Mouse (Mus musculus): ENCODE measurements around the gene Ints3. TPM values are rescaled to one million over a fixed set of nuclear protein-coding genes. Genes with fewer than 3 reads are reported as not detected.

The Ints3 gene
- 36.8 and 45.8 TPM in 2 replicates for polyA plus RNA-seq (2014; fragmentation: Nextera tagmentation; extraction: Ambion mirVana)

DNA sequence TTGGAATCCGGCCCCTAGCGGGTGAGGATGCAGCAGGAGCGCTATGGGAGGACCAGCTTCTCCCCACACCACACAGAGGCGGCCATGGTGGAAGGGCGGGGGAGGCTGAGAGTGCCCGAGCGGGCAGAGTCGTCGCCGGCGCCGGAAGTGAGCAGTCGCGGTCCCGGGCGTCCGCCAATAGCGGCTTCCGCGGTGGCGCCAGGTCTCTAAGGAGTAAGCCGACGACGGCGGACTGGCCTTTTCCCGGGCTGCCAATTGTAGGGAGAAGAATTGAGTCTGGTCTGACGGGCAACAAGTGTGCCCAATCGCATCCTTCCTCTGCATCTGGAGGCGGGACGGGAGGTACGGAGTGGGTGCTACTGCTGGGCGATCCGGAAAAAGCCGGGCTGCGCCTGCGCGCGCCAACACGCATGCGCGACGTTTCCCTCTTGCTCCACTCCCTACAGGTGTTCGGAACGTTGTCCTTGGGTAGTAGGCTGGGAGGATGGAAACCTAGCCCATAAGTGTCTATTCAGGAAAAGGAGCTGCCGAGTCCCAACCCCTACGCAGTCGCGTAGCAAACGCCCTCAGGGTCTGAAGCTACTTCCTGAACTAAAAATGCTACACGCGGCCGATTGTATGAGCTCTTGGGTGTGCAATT lies at the start of gene Ints3:
TSS of gene Ints3 (minus strand) at position 242 of the 640 bp plus-strand sequence.
- peak within 1 kb of the TSS; percentile 91 for H3K9ac ChIP-seq (ENCODE audit: low read length)
- DNase-seq (ENCODE audit: low spot score): peak; percentile 98

DNA sequence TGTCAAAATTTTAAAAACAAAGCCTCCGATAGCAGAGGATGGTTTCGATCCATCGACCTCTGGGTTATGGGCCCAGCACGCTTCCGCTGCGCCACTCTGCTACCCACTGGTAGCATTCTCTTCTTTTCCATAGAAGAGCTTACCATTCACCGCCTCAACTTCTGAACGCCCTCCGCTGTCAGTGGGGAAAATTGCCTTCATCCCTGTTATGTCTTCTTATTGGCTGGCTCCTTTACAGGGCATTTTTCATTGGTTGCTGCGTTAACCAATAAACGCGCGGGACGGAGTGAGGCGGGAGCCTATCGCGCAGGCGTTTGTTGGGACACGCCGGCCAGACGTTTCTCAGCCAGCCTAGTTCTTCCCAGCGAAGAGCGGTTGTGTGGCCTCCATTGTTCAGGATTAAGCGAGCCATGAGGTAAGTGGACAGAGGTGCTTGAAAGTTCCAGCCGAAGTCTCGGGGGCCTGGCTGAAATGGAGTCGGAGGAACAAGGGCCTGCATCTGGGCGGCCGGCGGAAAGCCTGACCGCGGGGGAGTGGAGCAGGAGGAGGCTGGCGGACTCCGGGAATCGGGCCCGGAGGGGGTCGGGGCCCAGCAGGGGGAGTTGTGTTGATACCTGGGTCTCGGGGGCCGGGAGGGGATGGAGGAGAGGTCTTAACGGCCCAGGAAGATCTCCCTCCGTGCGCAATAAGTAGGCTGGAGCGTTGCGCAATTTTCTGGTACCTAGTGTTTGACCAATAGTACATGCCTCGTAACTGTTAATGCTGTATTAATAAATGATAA lies 42.6 kb upstream of the Ints3 start, which contains the start of gene Ilf2:
TSS of gene Ilf2 (plus strand) at position 296 of the 781 bp plus-strand sequence.
- Histone ChIP-seq H3K9me3 (ENCODE audit: control insufficient read depth, low read length) (no peaks in the 10 kb centered on the region), H3K4me1 (ENCODE audit: control insufficient read depth, insufficient read depth, low read length) (peaks cover 4% of the 10 kb centered on the region), H3K27ac (ENCODE audit: low read depth, low read length) (peak within 1 kb of the TSS; percentile 93), H3K4me2 (ENCODE audit: low read depth) (peak within 1 kb of the TSS; percentile 42), H3K27me3 (ENCODE audit: control insufficient read depth, insufficient read depth, low read length) (no peaks in the 10 kb centered on the region), H3K4me3 (ENCODE audit: low read depth, low read length) (peak within 1 kb of the TSS; percentile 84), H3K9ac (ENCODE audit: low read length) (peak within 1 kb of the TSS; percentile 95), H3K36me3 (ENCODE audit: control insufficient read depth, insufficient read depth, low read length) (peaks cover 18% of the 10 kb centered on the region)
- ATAC-seq (ENCODE audit: insufficient read depth, low FRiP score, low TSS enrichment) (peak; percentile 99), DNase-seq (ENCODE audit: low spot score) (peak; percentile 97)
- under 1% methylated on average over 45 of the region's 45 CpGs for WGBS

More for the DNA sequence above, at the start of gene Ints3:
- WGBS: under 1% methylated on average over 52 of the region's 52 CpGs
- Histone ChIP-seq H3K4me1 (ENCODE audit: control insufficient read depth, insufficient read depth, low read length) (peaks cover 10% of the 10 kb centered on the region), H3K4me2 (ENCODE audit: low read depth) (peak within 1 kb of the TSS; percentile 78), H3K36me3 (ENCODE audit: control insufficient read depth, insufficient read depth, low read length) (no peaks in the 10 kb centered on the region), H3K9me3 (ENCODE audit: control insufficient read depth, low read length) (no peaks in the 10 kb centered on the region), H3K4me3 (ENCODE audit: low read depth, low read length) (peak within 1 kb of the TSS; percentile 85), H3K27ac (ENCODE audit: low read depth, low read length) (peak within 1 kb of the TSS; percentile 92), H3K27me3 (ENCODE audit: control insufficient read depth, insufficient read depth, low read length) (no peaks in the 10 kb centered on the region)
- peak; percentile 98 for ATAC-seq (ENCODE audit: insufficient read depth, low FRiP score, low TSS enrichment)

DNA sequence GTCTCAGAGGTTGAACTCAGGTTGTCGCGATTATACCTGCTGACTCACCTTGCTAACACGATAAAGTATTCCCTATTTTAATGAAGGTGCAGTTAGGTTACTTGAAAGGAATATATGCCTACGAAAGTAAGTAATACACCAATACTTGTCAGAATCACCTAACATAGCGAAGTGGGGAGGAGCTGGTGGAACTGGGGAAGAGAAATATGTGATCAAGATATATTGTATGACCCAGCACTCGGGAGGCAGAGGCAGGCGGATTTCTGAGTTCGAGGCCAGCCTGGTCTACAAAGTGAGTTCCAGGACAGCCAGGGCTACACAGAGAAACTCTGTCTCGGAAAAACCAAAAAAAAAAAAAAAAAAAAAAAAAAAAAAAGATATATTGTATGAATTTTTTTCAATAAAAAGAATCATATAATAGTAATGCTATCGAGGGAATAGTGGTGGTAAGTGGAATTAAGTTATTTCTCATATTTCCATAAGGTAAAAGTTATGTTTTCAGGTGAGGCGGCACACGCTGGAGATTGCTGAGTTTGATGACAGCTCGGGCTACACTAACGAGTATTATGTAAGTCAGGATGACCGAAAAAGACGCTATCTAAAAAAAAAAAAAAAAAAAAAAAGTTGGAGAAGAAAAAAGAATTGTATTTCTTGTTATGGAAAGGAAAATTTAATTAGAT lies 41.9 kb upstream of the Ints3 start:
- Histone ChIP-seq H3K4me1 (ENCODE audit: control insufficient read depth, insufficient read depth, low read length) (peaks cover 4% of the 10 kb centered on the region), H3K4me2 (ENCODE audit: low read depth) (peak overlapping the region; percentile 33), H3K9ac (ENCODE audit: low read length) (no peak overlapping the region), H3K36me3 (ENCODE audit: control insufficient read depth, insufficient read depth, low read length) (peaks cover 15% of the 10 kb centered on the region), H3K27ac (ENCODE audit: low read depth, low read length) (no peak overlapping the region), H3K27me3 (ENCODE audit: control insufficient read depth, insufficient read depth, low read length) (no peaks in the 10 kb centered on the region), H3K9me3 (ENCODE audit: control insufficient read depth, low read length) (no peaks in the 10 kb centered on the region), H3K4me3 (ENCODE audit: low read depth, low read length) (peak overlapping the region; percentile 19)
- DNase-seq (ENCODE audit: low spot score): no peak
- WGBS: 43% methylated on average over 15 of the region's 16 CpGs
- ATAC-seq (ENCODE audit: insufficient read depth, low FRiP score, low TSS enrichment): peak; percentile 37

DNA sequence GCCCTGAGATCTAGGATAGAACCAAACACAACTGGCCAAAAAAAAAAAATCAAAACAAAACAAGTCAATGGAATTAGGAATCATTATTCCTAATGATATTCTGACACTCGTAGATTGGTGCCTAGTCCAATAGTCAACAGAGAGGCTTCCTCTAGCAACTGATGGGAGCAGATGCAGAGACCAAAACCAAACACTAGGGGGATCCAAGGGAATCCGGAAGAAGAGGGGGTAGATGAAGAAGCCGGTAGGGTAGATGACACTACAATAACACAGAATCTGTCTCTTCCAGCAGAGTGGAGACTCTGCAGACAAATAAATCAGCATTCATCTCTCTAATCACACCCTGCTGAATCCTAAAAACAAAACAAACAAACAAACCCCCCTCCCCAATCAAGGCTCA lies 38.8 kb upstream of the Ints3 start:
- Histone ChIP-seq H3K9ac (ENCODE audit: low read length) (no peak overlapping the region), H3K27me3 (ENCODE audit: control insufficient read depth, insufficient read depth, low read length) (no peaks in the 10 kb centered on the region), H3K4me3 (ENCODE audit: low read depth, low read length) (no peak overlapping the region), H3K36me3 (ENCODE audit: control insufficient read depth, insufficient read depth, low read length) (no peaks in the 10 kb centered on the region), H3K27ac (ENCODE audit: low read depth, low read length) (no peak overlapping the region), H3K9me3 (ENCODE audit: control insufficient read depth, low read length) (no peaks in the 10 kb centered on the region), H3K4me1 (ENCODE audit: control insufficient read depth, insufficient read depth, low read length) (peaks cover 3% of the 10 kb centered on the region), H3K4me2 (ENCODE audit: low read depth) (no peak overlapping the region)
- 38% methylated on average over 3 of the region's 3 CpGs for WGBS
- no peak for DNase-seq (ENCODE audit: low spot score)
- no peak for ATAC-seq (ENCODE audit: insufficient read depth, low FRiP score, low TSS enrichment)

DNA sequence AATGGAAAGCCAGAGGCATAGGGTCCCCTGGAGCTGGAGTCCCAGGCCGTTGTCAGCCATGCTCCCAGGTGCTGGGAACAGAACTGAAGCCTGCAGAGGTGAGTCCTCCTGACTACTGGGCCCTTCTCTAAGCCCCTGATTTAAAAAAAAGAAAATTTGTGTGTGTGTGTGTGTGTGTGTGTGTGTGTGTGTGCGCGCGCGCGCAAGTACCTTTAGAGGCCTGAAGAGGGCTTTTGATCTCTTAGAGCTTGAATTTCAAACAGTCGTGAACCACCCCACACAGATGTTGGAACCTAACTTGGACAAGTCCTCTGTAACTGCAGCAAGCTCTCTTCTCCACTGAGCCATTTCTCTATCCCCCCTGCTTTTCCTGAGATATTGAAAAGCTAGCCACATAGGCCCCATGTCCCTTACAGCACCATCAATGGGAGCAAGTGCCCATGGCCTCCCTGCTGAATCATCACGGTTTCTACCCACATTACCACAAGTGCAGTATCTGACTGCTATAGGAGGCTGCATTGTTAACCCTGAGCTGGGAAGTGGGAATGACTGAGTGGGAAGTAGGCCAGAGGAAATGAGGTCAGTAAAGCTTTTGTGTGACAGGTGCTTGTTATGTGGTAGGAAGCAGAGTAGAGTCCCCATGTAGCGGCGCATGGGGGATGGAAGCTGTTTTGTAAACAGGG lies 34.3 kb upstream of the Ints3 start:
- ATAC-seq (ENCODE audit: insufficient read depth, low FRiP score, low TSS enrichment) (no peak), DNase-seq (ENCODE audit: low spot score) (no peak)
- Histone ChIP-seq H3K36me3 (ENCODE audit: control insufficient read depth, insufficient read depth, low read length) (no peaks in the 10 kb centered on the region), H3K9ac (ENCODE audit: low read length) (no peak overlapping the region), H3K9me3 (ENCODE audit: control insufficient read depth, low read length) (no peaks in the 10 kb centered on the region), H3K4me2 (ENCODE audit: low read depth) (no peak overlapping the region), H3K4me1 (ENCODE audit: control insufficient read depth, insufficient read depth, low read length) (0 out of 2 replicates have a peak, but pooled peaks cover 3% of the 10 kb centered on the region), H3K27ac (ENCODE audit: low read depth, low read length) (no peak overlapping the region), H3K4me3 (ENCODE audit: low read depth, low read length) (no peak overlapping the region), H3K27me3 (ENCODE audit: control insufficient read depth, insufficient read depth, low read length) (peaks cover 34% of the 10 kb centered on the region)
- 94% methylated on average over 10 of the region's 10 CpGs for WGBS

DNA sequence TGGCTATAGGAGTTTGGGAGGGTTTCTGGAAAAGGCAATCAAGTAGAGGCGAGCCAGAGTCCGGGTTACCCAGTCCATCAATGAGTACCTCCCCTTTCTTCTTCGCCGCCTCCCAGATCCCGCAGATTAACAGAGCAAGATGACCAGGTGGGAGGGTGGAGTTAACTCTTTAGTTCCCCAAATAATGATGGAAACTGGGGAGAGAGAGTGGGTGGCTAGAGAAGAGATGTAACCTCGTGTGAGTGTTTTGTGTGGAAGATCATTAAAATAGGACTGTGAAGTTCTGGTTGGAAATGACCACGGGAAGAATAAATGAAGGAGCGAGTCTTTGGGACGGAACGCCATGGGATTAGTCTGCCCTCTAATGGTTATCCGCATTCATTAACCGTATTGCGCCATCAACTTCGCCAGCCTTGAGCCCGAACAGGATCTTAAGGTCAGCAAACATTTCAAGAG lies 32.9 kb upstream of the Ints3 start:
- Histone ChIP-seq H3K36me3 (ENCODE audit: control insufficient read depth, insufficient read depth, low read length) (no peaks in the 10 kb centered on the region), H3K4me1 (ENCODE audit: control insufficient read depth, insufficient read depth, low read length) (0 out of 2 replicates have a peak, but pooled peaks cover 3% of the 10 kb centered on the region), H3K4me2 (ENCODE audit: low read depth) (peak overlapping the region; percentile 53), H3K9ac (ENCODE audit: low read length) (no peak overlapping the region), H3K27me3 (ENCODE audit: control insufficient read depth, insufficient read depth, low read length) (peaks cover 35% of the 10 kb centered on the region), H3K4me3 (ENCODE audit: low read depth, low read length) (peak overlapping the region; percentile 47), H3K27ac (ENCODE audit: low read depth, low read length) (no peak overlapping the region), H3K9me3 (ENCODE audit: control insufficient read depth, low read length) (no peaks in the 10 kb centered on the region)
- ATAC-seq (ENCODE audit: insufficient read depth, low FRiP score, low TSS enrichment): peak; percentile 59
- DNase-seq (ENCODE audit: low spot score): peak; percentile 53
- under 1% methylated on average over 15 of the region's 15 CpGs for WGBS

DNA sequence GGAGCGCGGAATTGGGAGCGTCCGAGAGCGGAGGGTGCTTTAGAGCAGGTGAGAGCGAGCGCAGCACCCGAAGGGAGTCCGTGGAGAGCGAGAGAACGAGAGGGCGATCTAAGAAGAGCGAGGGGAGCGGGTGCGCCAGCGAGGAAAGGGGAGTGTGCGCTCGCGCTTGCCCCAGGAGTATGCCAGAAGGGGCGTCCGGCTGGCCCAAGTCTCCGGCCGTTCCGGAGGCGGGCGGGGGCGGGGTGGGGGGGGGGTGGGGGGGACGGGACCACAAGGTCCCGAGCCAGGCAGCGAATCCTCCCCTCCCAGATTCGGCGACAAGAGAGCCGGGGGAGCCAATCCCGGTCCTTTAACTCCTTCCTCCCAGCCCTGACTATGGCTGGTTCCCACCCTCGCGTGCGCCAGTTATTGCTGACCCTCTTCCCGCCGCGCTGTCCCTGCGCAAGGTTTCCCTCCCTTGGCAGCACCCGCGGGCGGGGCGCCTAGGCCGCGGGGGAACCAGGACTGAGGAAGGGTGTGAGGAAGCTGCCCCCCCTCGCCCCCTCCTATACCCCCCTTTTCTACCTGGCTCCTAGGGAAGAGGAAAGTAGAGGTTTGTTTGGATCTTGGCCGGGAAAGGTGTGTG lies 32.4 kb upstream of the Ints3 start, which contains the start of gene Npr1:
TSS of gene Npr1 (minus strand) at position 181 of the 625 bp plus-strand sequence.
- peaks cover 35% of the 10 kb centered on the region for H3K27me3 ChIP-seq (ENCODE audit: control insufficient read depth, insufficient read depth, low read length)
- WGBS: 0% methylated on average over 21 of the region's 49 CpGs
- peak within 1 kb of the TSS; percentile 53 for H3K4me2 ChIP-seq (ENCODE audit: low read depth)
- H3K27ac ChIP-seq (ENCODE audit: low read depth, low read length): no peak within 1 kb of the TSS
- DNase-seq (ENCODE audit: low spot score): peak; percentile 38
- no peaks in the 10 kb centered on the region for H3K36me3 ChIP-seq (ENCODE audit: control insufficient read depth, insufficient read depth, low read length)
- ATAC-seq (ENCODE audit: insufficient read depth, low FRiP score, low TSS enrichment): peak; percentile 56
- peak within 1 kb of the TSS; percentile 47 for H3K4me3 ChIP-seq (ENCODE audit: low read depth, low read length)
- 0 out of 2 replicates have a peak, but pooled peaks cover 3% of the 10 kb centered on the region for H3K4me1 ChIP-seq (ENCODE audit: control insufficient read depth, insufficient read depth, low read length)
- no peaks in the 10 kb centered on the region for H3K9me3 ChIP-seq (ENCODE audit: control insufficient read depth, low read length)
- peak within 1 kb of the TSS; percentile 41 for H3K9ac ChIP-seq (ENCODE audit: low read length)

All from neural tube, embryonic 11.5 days (tissue).